ENCODE assay signal across 8 mouse cellular contexts in genomic region chr11:50210101-50210504, GRCm38 (mm10). TPM values are rescaled to one million over a fixed set of nuclear protein-coding genes. Genes with fewer than 3 reads are reported as not detected.
DNase-seq lines count a peak whose midpoint lies in the region; ATAC-seq lines count a peak whose summit lies in the region.

No protein-coding gene starts in this region.

- WGBS in hindbrain, embryonic 14.5 days: under 1% methylated on average over 24 of the region's 24 CpGs

- ATAC-seq in hindbrain, embryonic 14.5 days (ENCODE audit: low FRiP score): peak; percentile 93

- H3K27me3 ChIP-seq in hindbrain, embryonic 14.5 days (ENCODE audit: control insufficient read depth, insufficient read depth, low read length): no peaks in the 10 kb centered on the region

- H3K9ac ChIP-seq in hindbrain, embryonic 14.5 days: peak overlapping the region; percentile 86

- H3K4me3 ChIP-seq in hindbrain, embryonic 14.5 days (replicated peaks; ENCODE audit: low read length): peak overlapping the region; percentile 74

- peaks cover 26% of the 10 kb centered on the region for H3K36me3 ChIP-seq in hindbrain, embryonic 14.5 days (replicated peaks; ENCODE audit: control insufficient read depth, insufficient read depth)

- H3K4me2 ChIP-seq in hindbrain, embryonic 14.5 days (replicated peaks): peak overlapping the region; percentile 75

- peaks cover 19% of the 10 kb centered on the region for H3K4me1 ChIP-seq in hindbrain, embryonic 14.5 days (replicated peaks; ENCODE audit: control insufficient read depth, insufficient read depth, low read length)

- H3K27ac ChIP-seq in hindbrain, embryonic 14.5 days: peak overlapping the region; percentile 96

- H3K9me3 ChIP-seq in hindbrain, embryonic 14.5 days (ENCODE audit: control insufficient read depth, low read length): no peaks in the 10 kb centered on the region

- peak; percentile 80 for DNase-seq in WW6 (ENCODE audit: low read depth, low spot score)
- DNase-seq in cerebellum, postnatal 25 days: peak; percentile 89 to 94
- DNase-seq in frontal cortex, postnatal 25 days (ENCODE audit: low spot score in 2 of 2): peak; percentile 57 to 66
- DNase-seq in hindbrain, embryonic 14.5 days (ENCODE audit: low spot score): peak; percentile 85
- DNase-seq in left cerebral cortex, adult 18-20 months (ENCODE audit: low spot score in 2 of 2): peak; percentile 73 to 84
- peak; percentile 95 to 97 for DNase-seq in lung, postnatal 4 days
- DNase-seq in retina, postnatal 1 day: peak; percentile 97
- peak; percentile 94 for DNase-seq in thymus, postnatal 4 days

RNA-seq across cellular contexts. Expression of gene Sqstm1, which starts 0.5 kb away (rescaled TPM):
- 365 and 385 TPM in 2 replicates for polyA plus RNA-seq in hindbrain, embryonic 14.5 days (2014; fragmentation: Nextera tagmentation; extraction: Ambion mirVana)
- 100 to 1,000 TPM; 492 to 540 TPM for total RNA-seq in left cerebral cortex, adult 18-20 months (2021)

RNA-seq across cellular contexts. Expression of gene Mgat4b, which starts 0.6 kb away (rescaled TPM):
- polyA plus RNA-seq in hindbrain, embryonic 14.5 days (2014; fragmentation: Nextera tagmentation; extraction: Ambion mirVana): 55.7 and 56.0 TPM in 2 replicates
- total RNA-seq in left cerebral cortex, adult 18-20 months (2021): 10 to 100 TPM; 65.8 to 72.0 TPM

RNA-seq across cellular contexts. Expression of gene Ltc4s, which starts 28.3 kb away (rescaled TPM):
- polyA plus RNA-seq in hindbrain, embryonic 14.5 days (2014; fragmentation: Nextera tagmentation; extraction: Ambion mirVana): 1.6 and 4.5 TPM in 2 replicates
- 1 to 10 TPM; 6.1 to 7.0 TPM for total RNA-seq in left cerebral cortex, adult 18-20 months (2021)

RNA-seq across cellular contexts. Expression of gene Mrnip, which starts 35.9 kb away (rescaled TPM):
- 34.4 and 37.7 TPM in 2 replicates for polyA plus RNA-seq in hindbrain, embryonic 14.5 days (2014; fragmentation: Nextera tagmentation; extraction: Ambion mirVana)
- 10 to 100 TPM; 11.5 to 13.9 TPM for total RNA-seq in left cerebral cortex, adult 18-20 months (2021)

Comparison
In these comparisons a context has a peak if more than half of its experiments do, and no peak if none do; other contexts are left out.
1. Peak in every context shown above with its lines: DNase-seq, ATAC-seq, H3K4me3 ChIP-seq and H3K27ac ChIP-seq.